Mouse (Mus musculus) embryonic fibroblast, embryonic 13.5 days (primary cell): ENCODE measurements around the gene Cd3g.
"Not testable (repeated sequence)": the region's sequence is repeated elsewhere in the genome, so short reads cannot be mapped to it uniquely, and the experiment has no call there.

Experiments
- CTCF ChIP-seq: IDR thresholded peaks from 2 replicates; pipeline ENCODE4 v1.5.1; 2011; ENCODE audit warnings: mild to moderate bottlenecking, control low read depth, low read length, moderate library complexity, borderline replicate concordance; ENCODE audit not compliant: insufficient read depth
- POLR2A ChIP-seq: IDR thresholded peaks from 2 replicates; pipeline ENCODE4 v1.6.1; 2011; ENCODE audit warnings: low read depth, mild to moderate bottlenecking, control low read depth, low read length, moderate library complexity

DNA sequence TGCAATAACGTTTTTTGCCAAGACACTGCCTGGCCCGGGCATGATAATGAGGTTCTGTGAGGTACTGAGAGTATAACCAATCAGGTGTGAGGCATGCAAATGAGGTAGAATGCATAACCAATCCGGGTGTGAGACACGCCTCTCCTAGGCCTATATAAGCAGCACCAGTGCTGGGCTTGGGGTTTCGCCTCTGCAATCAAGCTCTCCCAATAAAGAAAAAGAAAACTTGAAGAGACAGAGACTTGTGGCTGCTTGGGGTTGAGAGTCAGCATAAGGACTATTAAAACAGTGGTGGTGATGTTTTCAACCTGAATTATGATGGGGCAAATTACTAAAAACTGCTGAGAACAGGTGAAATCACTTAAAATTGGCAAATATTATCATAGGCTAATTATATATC, 12.5 kb downstream of the Cd3g start:
- TF ChIP-seq POLR2A, CTCF: not testable (repeated sequence)
